8 mouse cellular contexts compared by ENCODE assay signal in the genomic region with DNA sequence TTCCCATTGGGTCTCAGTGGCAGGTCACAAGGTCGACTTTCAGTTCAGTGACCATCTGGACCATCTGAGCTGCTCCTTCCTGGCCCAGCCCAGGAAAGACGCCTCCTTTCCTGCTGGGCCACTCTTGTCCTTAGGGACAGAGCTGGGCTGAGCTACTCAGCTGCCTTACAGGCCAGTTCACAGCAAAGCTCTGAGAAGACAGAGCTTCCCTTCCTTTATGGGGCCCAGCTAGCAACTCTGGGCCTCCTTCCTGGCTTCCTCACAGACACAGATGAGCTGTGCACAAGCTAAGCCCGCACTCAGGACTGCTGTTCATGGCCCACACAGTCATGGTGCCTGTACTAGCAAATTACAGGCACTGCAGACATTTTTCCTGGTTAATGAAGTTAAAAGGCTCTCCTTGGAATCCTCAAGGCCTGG. TPM values are rescaled to one million over a fixed set of nuclear protein-coding genes. Genes with fewer than 3 reads are reported as not detected.
DNase-seq lines count a peak whose midpoint lies in the region; ATAC-seq and TF ChIP-seq lines count a peak whose summit lies in the region.

No protein-coding gene starts in this region.

- no peak overlapping the region for H3K4me3 ChIP-seq in lung, embryonic 16.5 days (ENCODE audit: low read length)
- H3K4me3 ChIP-seq in lung, adult 2 months (replicated peaks; ENCODE audit: extremely low read depth, low read depth, low read length), result no peak overlapping the region
- H3K4me3 ChIP-seq in heart, embryonic 10.5 days, result no peak overlapping the region
- H3K4me3 ChIP-seq in kidney, postnatal 0 days (replicated peaks; ENCODE audit: low read depth, low read length), result no peak overlapping the region

- no peaks in the 10 kb centered on the region; the same call in none of the 2 replicates for H3K4me1 ChIP-seq in lung, embryonic 16.5 days (replicated peaks; ENCODE audit: control insufficient read depth, insufficient read depth, low read length)
- H3K4me1 ChIP-seq in lung, adult 2 months (ENCODE audit: control insufficient read depth, insufficient read depth, low read length), result no peaks in the 10 kb centered on the region
- peaks cover 77% of the 10 kb centered on the region for H3K4me1 ChIP-seq in heart, embryonic 10.5 days
- H3K4me1 ChIP-seq in kidney, postnatal 0 days (replicated peaks; ENCODE audit: insufficient read depth, low read length), result peaks cover 8% of the 10 kb centered on the region

- no peaks in the 10 kb centered on the region for H3K27me3 ChIP-seq in lung, embryonic 16.5 days (ENCODE audit: control insufficient read depth, insufficient read depth, low read depth, low read length)
- no peaks in the 10 kb centered on the region for H3K27me3 ChIP-seq in heart, embryonic 10.5 days (ENCODE audit: insufficient read depth, poor library complexity, severe bottlenecking)
- no peaks in the 10 kb centered on the region for H3K27me3 ChIP-seq in kidney, postnatal 0 days (ENCODE audit: insufficient read depth, low read length)

- H3K4me2 ChIP-seq in lung, embryonic 16.5 days (ENCODE audit: low read depth, low read length), result no peak overlapping the region
- no peak overlapping the region for H3K4me2 ChIP-seq in kidney, postnatal 0 days (ENCODE audit: low read length)

- no peak for DNase-seq in lung, adult 2 months
- no peak for DNase-seq in heart, embryonic 10.5 days (ENCODE audit: low spot score)
- no peak for DNase-seq in kidney, postnatal 0 days (ENCODE audit: low spot score)
- DNase-seq in retina, embryonic 14.5 days (ENCODE audit: low spot score), result peak; percentile 38
- no peak for DNase-seq in Muller cell, postnatal 12 days (ENCODE audit: inconsistent ontology term)
- DNase-seq in ovary, adult 18-20 months (ENCODE audit: low spot score), result no peak
- no peak for DNase-seq in thymus, postnatal 25 days

- peak; percentile 58 for ATAC-seq in lung, embryonic 16.5 days (ENCODE audit: low read depth)
- no peak for ATAC-seq in kidney, postnatal 0 days (replicated peaks; ENCODE audit: low FRiP score, low read depth)

- no peaks in the 10 kb centered on the region for H3K9me3 ChIP-seq in lung, embryonic 16.5 days (ENCODE audit: control insufficient read depth, low read length)
- H3K9me3 ChIP-seq in heart, embryonic 10.5 days, result no peaks in the 10 kb centered on the region
- H3K9me3 ChIP-seq in kidney, postnatal 0 days (replicated peaks; ENCODE audit: low read length), result no peaks in the 10 kb centered on the region

- peak overlapping the region; percentile 56 for H3K27ac ChIP-seq in lung, embryonic 16.5 days (ENCODE audit: low read length)
- peak overlapping the region; percentile 74 for H3K27ac ChIP-seq in heart, embryonic 10.5 days
- H3K27ac ChIP-seq in kidney, postnatal 0 days, result peak overlapping the region; percentile 74

- TF ChIP-seq CTCF in lung, adult 2 months (IDR thresholded peaks at IDR 0.05; ENCODE audit: insufficient read depth, low read length), result no peak
- no peak for TF ChIP-seq CTCF in kidney, postnatal 0 days (IDR thresholded peaks at IDR 0.05; ENCODE audit: low read depth)

- H3K36me3 ChIP-seq in lung, embryonic 16.5 days (ENCODE audit: control insufficient read depth, insufficient read depth, low read length), result no peaks in the 10 kb centered on the region
- H3K36me3 ChIP-seq in heart, embryonic 10.5 days, result peaks cover 2% of the 10 kb centered on the region; the same call in 1 of the 2 replicates
- H3K36me3 ChIP-seq in kidney, postnatal 0 days (ENCODE audit: insufficient read depth, low read length), result no peaks in the 10 kb centered on the region

- WGBS in lung, embryonic 16.5 days, result 27% methylated on average over 3 of the region's 3 CpGs
- 30% methylated on average over 3 of the region's 3 CpGs for WGBS in lung, adult 2 months
- 54% methylated on average over 3 of the region's 3 CpGs for WGBS in heart, embryonic 10.5 days
- 30% methylated on average over 3 of the region's 3 CpGs for WGBS in kidney, postnatal 0 days

- TF ChIP-seq POLR2A in lung, adult 2 months (IDR thresholded peaks at IDR 0.05; ENCODE audit: borderline replicate concordance, extremely low read depth, low read depth, low read length), result no peak

- no peak overlapping the region for H3K9ac ChIP-seq in lung, embryonic 16.5 days (ENCODE audit: low read length)
- 0 out of 2 replicates have a peak overlapping the region, but pooled peaks have one; percentile 9 for H3K9ac ChIP-seq in kidney, postnatal 0 days (ENCODE audit: low read depth, low read length)

RNA-seq across cellular contexts. Expression of a gene that starts 34.6 kb away (rescaled TPM):
- polyA plus RNA-seq in lung, embryonic 16.5 days (2015; fragmentation: Nextera tagmentation; extraction: Ambion mirVana), result not detected in 2 replicates
- not detected in 2 replicates for polyA plus RNA-seq in lung, adult 2 months (2012; rRNA removed)
- polyA plus RNA-seq in heart, embryonic 10.5 days (2016; fragmentation: Nextera tagmentation; extraction: Ambion mirVana), result not detected in 2 replicates
- polyA plus RNA-seq in kidney, postnatal 0 days (2015; fragmentation: Nextera tagmentation; extraction: Ambion mirVana), result not detected in 2 replicates
